Mouse (Mus musculus) limb, embryonic 12.5 days (tissue): ENCODE measurements at regions not wholly inside any gene's neighbourhood (a gene's known extent, or its start where the extent isn't known, plus 50 kb on each side); places are given as distances from the start of the nearest gene placed in this dataset.

Experiments used
- ATAC-seq: fragments of 200-750 bp; cut with Nextera tagmentation; 2 replicates; pipeline ENCODE4 v1.8.0; 2017; ENCODE audit warnings: low read depth, moderate TSS enrichment; ENCODE audit not compliant: insufficient number of reproducible peaks, insufficient read depth, low FRiP score, low TSS enrichment
- H3K27ac ChIP-seq: fragments of 300-500 bp; sonication (generic); 2 replicates; pipeline ENCODE4 v1.5.1; 2016; ENCODE audit warnings: mild to moderate bottlenecking, moderate library complexity
- H3K27me3 ChIP-seq: fragments of 300-500 bp; sonication (generic); 2 replicates; pipeline ENCODE4 v1.6.1; 2016; ENCODE audit warnings: mild to moderate bottlenecking, moderate library complexity
- H3K36me3 ChIP-seq: fragments of 300-500 bp; sonication (generic); 2 replicates; pipeline ENCODE4 v1.6.1; 2016; ENCODE audit warnings: mild to moderate bottlenecking, moderate library complexity
- H3K4me1 ChIP-seq: fragments of 300-500 bp; sonication (generic); replicated peaks from 2 replicates; pipeline ENCODE4 v1.6.1; 2016
- H3K4me2 ChIP-seq: fragments of 300-500 bp; sonication (generic); 2 replicates; pipeline ENCODE4 v1.6.1; 2016; ENCODE audit warnings: mild to moderate bottlenecking, moderate library complexity
- H3K4me3 ChIP-seq: fragments of 300-500 bp; sonication (generic); replicated peaks from 2 replicates; pipeline ENCODE4 v1.5.1; 2016; ENCODE audit warnings: mild to moderate bottlenecking
- H3K9ac ChIP-seq: fragments of 300-500 bp; sonication (generic); replicated peaks from 2 replicates; pipeline ENCODE4 v1.6.1; 2016; ENCODE audit warnings: mild to moderate bottlenecking, moderate library complexity
- H3K9me3 ChIP-seq: fragments of 300-500 bp; sonication (generic); 2 replicates; pipeline ENCODE4 v1.6.1; 2016; ENCODE audit warnings: mild to moderate bottlenecking, moderate library complexity
- WGBS: fragments of 180-500 bp; shearing (Covaris S2); methylation state at CpG from one replicate; pipeline ENCODE4 v1.1.7; 2016; 5-methylcytosine and 5-hydroxymethylcytosine counted together

DNA sequence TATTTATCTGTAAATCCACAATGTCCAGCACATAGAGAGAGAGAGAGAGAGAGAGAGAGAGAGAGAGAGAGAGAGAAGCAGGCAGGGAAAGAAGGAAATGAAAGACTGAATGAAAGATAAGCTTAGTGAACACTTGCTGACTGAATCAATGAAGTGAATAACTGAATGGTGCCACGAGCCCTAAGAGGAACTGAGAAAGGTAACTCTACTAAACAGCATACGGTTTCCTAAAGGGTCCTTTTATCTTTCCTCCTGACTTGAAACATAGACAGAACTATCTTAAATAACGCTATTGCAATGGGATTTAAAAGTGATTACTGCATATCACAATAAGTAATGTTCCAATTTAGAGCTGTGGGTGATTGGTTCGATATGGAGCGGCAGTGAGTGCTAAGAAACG is 121.0 kb downstream of the Rbm26 start:
- Histone ChIP-seq H3K9me3 (0 out of 2 replicates have a peak, but pooled peaks cover 5% of the 10 kb centered on the region), H3K9ac (no peak overlapping the region), H3K4me3 (no peak overlapping the region), H3K27me3 (no peaks in the 10 kb centered on the region), H3K4me2 (no peak overlapping the region), H3K27ac (no peak overlapping the region), H3K36me3 (no peaks in the 10 kb centered on the region), H3K4me1 (no peaks in the 10 kb centered on the region)
- ATAC-seq: no peak
- WGBS: 83% methylated on average over 6 of the region's 6 CpGs

DNA sequence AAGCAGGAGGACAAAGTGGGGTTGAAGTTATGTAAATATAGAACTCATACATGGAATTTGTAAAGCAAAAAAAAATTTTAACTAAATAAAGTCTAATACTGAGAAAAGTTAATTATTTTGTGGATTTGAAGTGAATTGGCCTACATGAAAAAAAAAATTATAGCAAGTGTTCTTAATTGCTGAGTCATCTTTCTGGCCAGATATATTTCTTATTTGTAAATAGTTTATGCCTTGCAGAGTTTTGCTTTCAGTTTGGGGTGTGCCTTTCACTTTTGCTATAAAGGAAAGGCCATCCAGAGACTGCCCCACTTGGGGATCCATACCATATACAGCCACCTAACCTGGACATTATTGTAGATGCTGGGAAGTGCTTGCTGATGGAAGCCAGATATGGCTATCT is 138.3 kb downstream of the Rbm26 start:
- H3K9ac ChIP-seq: no peak overlapping the region
- H3K4me3 ChIP-seq: no peak overlapping the region
- no peak overlapping the region for H3K4me2 ChIP-seq
- H3K27ac ChIP-seq: no peak overlapping the region
- H3K27me3 ChIP-seq: no peaks in the 10 kb centered on the region
- no peaks in the 10 kb centered on the region for H3K36me3 ChIP-seq
- no peaks in the 10 kb centered on the region for H3K9me3 ChIP-seq
- no peaks in the 10 kb centered on the region for H3K4me1 ChIP-seq
- ATAC-seq: no peak

DNA sequence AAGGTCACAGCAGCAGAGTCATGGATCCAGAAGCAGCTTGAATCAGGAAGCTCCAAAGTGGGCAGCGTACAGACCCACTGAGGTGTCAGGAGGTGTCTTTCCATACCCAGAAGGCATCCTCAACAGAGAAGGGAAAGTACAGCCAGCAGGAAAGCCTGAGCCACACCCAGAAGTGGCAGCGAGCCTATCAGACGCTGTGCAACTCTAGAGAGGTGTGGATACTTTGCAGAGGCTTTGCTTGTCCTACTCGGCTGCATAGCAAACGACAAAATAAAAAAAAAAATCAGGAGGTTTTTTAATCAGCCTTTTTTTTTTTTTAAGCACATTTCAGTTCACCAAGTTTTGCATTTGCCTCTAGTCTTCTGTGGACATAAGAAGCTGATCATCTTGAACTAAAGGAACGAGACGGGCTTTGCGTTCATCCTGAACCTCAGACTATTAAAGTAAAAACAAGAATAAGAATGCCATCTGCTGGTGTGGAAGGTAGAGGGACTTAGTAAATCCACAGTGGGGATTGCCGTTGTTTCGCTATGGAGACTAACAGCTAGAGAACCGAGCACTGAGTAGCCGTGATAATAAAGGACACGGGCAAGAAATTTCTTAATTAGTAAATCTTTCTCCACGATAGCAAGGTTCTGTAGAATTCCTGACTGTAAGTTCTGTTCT is 142.3 kb downstream of the Rbm26 start:
- Histone ChIP-seq H3K4me3 (no peak overlapping the region), H3K27ac (no peak overlapping the region), H3K9me3 (no peaks in the 10 kb centered on the region), H3K4me1 (no peaks in the 10 kb centered on the region), H3K9ac (no peak overlapping the region), H3K4me2 (peak overlapping the region; percentile 39), H3K27me3 (no peaks in the 10 kb centered on the region), H3K36me3 (no peaks in the 10 kb centered on the region)
- 37% methylated on average over 14 of the region's 14 CpGs for WGBS
- ATAC-seq: no peak

DNA sequence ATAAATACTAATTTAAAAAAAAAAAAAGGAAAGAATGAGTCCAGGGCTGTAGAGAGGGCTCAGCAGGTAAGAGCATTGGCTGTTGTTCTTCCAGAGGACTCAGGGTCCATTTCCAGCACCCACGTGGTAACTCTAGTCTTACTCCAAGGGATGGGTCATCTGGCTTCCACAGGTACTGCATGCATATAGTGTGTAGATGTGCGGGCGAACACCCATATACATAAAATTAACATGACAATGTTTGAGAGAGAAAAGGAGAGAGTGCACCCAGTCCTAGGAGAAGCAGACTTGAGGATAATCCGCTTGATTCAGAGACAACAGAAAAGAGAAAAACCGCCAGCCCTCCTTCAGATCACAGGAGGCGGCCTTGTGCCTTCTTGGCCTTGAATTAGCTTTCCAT is 157.2 kb downstream of the Rbm26 start:
- H3K27ac ChIP-seq: no peak overlapping the region
- no peaks in the 10 kb centered on the region for H3K9me3 ChIP-seq
- H3K36me3 ChIP-seq: no peaks in the 10 kb centered on the region
- no peak for ATAC-seq
- no peaks in the 10 kb centered on the region for H3K27me3 ChIP-seq
- 75% methylated on average over 6 of the region's 6 CpGs for WGBS
- no peak overlapping the region for H3K4me2 ChIP-seq
- H3K4me3 ChIP-seq: no peak overlapping the region
- no peak overlapping the region for H3K9ac ChIP-seq
- H3K4me1 ChIP-seq: no peaks in the 10 kb centered on the region

DNA sequence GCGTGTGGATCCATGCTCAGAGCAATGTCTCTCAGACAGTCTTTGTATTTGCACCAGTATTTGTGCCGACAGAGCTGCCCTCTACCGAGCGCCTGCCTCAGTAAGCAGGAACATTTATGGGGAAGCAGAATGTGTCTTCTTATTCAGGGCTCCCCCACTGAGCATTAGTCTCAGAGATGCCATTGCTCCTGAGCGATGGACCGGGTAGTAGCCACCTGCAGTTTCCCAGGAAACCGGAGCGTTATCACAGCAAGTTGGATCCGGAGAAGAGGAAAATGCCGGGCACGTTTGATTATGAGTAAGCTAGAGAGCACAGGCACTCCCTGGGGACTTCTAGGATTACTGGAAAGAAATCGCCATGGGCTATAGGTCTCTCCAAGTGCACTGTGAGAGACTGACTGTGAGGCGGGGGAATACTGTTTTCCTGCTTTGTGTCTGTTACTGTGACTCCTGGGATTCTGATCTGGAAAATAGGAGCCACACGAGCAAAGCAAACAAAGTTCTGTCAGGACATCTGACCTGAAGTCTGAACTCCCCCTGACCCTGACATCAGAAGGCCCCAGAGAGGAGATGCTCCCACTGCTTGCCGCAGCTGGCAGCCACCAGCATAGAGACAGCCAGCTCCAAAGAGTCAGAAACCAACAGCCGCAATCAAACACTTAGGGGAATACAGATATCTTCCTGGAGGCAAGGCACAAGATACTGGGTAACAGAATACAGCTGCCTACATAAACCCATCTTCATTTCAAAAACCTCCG is 160.9 kb downstream of the Rbm26 start:
- Histone ChIP-seq H3K4me3 (no peak overlapping the region), H3K9me3 (no peaks in the 10 kb centered on the region), H3K27me3 (no peaks in the 10 kb centered on the region), H3K9ac (no peak overlapping the region), H3K4me2 (no peak overlapping the region), H3K4me1 (no peaks in the 10 kb centered on the region), H3K27ac (no peak overlapping the region), H3K36me3 (no peaks in the 10 kb centered on the region)
- 69% methylated on average over 17 of the region's 17 CpGs for WGBS
- ATAC-seq: no peak

DNA sequence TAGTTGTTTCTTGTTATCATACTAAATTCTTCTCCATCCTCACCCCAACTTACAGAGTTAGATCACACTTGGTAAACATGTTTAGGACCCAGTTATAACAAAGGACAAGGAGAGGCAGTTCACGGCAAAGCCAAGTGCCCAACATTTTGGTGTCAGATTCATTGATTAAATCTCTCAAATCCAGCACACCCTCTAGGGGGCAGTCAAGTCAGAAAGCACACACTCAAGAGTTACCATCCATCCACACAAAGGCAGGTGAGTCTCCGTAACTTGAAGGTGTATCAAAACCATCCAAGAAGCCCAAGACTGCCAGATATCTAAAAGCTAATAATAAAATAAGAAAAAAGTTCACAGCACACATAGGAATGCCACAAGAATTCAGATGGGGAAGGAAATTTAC is 161.8 kb downstream of the Rbm26 start:
- no peak overlapping the region for H3K27ac ChIP-seq
- H3K9me3 ChIP-seq: no peaks in the 10 kb centered on the region
- no peak overlapping the region for H3K4me3 ChIP-seq
- no peak overlapping the region for H3K9ac ChIP-seq
- H3K36me3 ChIP-seq: no peaks in the 10 kb centered on the region
- no peaks in the 10 kb centered on the region for H3K4me1 ChIP-seq
- WGBS: 87% methylated on average over 2 of the region's 2 CpGs
- H3K4me2 ChIP-seq: no peak overlapping the region
- H3K27me3 ChIP-seq: no peaks in the 10 kb centered on the region
- ATAC-seq: no peak

DNA sequence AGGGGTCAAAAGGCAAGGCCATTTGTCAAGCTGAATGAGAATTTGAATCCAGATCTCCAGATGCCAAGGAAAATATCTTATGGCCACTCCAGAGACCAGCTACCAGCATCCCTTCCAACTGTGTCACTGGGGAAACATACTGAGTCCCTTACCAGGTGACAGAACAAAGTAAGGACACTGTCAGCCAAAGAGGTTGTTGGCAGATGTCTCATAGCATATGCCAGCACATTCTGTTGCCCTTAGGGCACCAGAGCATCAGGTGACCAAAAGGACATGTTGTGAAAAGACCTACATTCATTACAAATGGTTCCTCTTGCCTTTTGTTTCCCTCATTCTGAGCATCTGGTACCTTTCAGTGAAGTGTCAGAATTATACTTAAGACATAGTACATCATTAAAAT is 166.4 kb downstream of the Rbm26 start:
- H3K9me3 ChIP-seq: no peaks in the 10 kb centered on the region
- no peak for ATAC-seq
- H3K36me3 ChIP-seq: no peaks in the 10 kb centered on the region
- H3K4me1 ChIP-seq: no peaks in the 10 kb centered on the region
- no peak overlapping the region for H3K4me2 ChIP-seq
- no peak overlapping the region for H3K9ac ChIP-seq
- no peaks in the 10 kb centered on the region for H3K27me3 ChIP-seq
- no peak overlapping the region for H3K4me3 ChIP-seq
- H3K27ac ChIP-seq: no peak overlapping the region

DNA sequence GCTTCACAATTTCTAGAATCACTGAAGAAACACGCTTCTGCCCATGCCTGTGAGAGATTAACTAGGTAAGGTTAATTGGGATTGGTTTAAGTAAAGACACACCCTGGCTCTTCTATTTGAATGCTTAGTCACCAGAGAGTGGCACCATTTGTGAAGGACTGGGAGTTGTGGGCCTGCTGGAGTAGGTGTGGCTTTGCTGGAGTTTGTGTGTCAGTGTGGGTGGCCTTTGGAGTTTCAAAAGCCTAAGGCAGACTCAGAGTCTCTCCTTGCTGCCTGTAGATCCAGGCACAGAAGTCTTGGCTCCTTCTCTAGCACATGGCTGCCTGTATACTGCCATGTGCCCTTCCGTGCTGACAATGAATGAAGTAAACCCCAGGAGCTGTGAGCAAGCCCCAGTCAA is 168.8 kb downstream of the Rbm26 start:
- Histone ChIP-seq H3K4me1 (no peaks in the 10 kb centered on the region), H3K27me3 (no peaks in the 10 kb centered on the region), H3K4me2 (no peak overlapping the region), H3K27ac (no peak overlapping the region), H3K36me3 (no peaks in the 10 kb centered on the region), H3K9me3 (no peaks in the 10 kb centered on the region), H3K9ac (no peak overlapping the region), H3K4me3 (no peak overlapping the region)
- 74% methylated on average over 2 of the region's 2 CpGs for WGBS
- ATAC-seq: no peak

DNA sequence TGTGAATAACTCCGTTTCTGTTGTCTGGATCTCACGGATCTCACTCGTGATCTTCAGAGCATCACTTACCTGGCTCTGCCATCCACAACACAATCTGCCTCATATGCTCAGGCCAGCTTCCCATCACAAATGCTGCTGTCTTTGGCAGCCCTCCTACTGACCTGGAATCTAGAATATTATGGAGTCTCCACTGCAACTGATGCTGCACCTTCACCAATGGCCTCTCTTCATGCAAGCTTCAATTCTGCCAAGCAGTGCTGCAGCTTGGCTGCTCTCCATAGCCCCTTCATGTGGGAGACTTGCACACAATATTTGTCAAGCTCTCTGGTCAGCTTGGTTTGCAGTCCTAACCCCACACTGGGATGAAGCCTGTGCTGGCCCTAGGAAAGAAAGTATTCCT is 183.1 kb downstream of the Rbm26 start:
- Histone ChIP-seq H3K4me1 (no peaks in the 10 kb centered on the region), H3K9me3 (no peaks in the 10 kb centered on the region), H3K27me3 (no peaks in the 10 kb centered on the region), H3K36me3 (no peaks in the 10 kb centered on the region), H3K4me2 (no peak overlapping the region), H3K9ac (no peak overlapping the region), H3K4me3 (no peak overlapping the region), H3K27ac (no peak overlapping the region)
- 89% methylated on average over 3 of the region's 3 CpGs for WGBS
- ATAC-seq: no peak

DNA sequence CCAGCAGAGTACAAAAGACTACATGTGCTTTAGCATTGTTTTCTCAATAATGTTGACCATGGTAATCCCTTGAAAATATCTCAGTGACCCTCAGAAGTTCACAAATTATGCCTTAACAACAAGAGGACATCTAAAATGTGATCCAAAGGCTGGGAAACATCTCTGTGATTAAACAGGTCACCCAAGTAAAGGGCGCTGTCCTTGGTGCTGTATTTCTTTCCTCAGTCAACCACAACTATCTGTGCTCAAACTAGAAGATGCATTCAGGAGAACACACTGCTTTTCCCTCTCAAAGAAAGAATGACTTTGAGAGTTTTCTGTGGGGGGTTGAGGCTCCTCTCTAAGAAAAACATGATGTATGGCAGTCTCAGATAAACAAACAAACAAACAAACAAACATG is 211.1 kb downstream of the Rbm26 start:
- ATAC-seq: no peak

DNA sequence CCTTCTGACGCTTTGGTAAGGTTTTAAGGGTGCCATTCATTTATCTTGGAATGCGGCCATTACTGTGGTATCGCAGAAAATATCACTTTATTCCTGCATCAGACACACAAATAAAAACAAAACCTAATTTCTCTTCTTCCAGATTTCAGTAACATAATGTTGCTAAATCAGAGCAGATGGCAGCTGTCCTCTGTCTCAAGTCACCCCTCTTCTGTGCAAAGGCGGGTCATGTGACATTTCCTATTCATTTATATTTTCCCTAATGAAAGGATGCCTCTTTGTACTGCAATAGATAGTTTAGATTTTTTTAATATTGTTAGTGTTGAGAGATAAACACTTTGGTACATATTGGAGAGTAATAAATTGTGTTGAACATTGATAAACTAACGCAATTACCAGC is 233.7 kb downstream of the Rbm26 start:
- H3K4me1 ChIP-seq: no peaks in the 10 kb centered on the region
- 92% methylated on average over 5 of the region's 5 CpGs for WGBS
- no peak overlapping the region for H3K27ac ChIP-seq
- H3K9me3 ChIP-seq: no peaks in the 10 kb centered on the region
- H3K36me3 ChIP-seq: no peaks in the 10 kb centered on the region
- no peak overlapping the region for H3K4me2 ChIP-seq
- H3K4me3 ChIP-seq: no peak overlapping the region
- no peak overlapping the region for H3K9ac ChIP-seq
- H3K27me3 ChIP-seq: no peaks in the 10 kb centered on the region
- ATAC-seq: no peak

More for the DNA sequence above, 211.1 kb downstream of the Rbm26 start:
- H3K27me3 ChIP-seq: no peaks in the 10 kb centered on the region
- H3K36me3 ChIP-seq: no peaks in the 10 kb centered on the region
- H3K9ac ChIP-seq: no peak overlapping the region
- WGBS: 40% methylated on average over 1 of the region's 1 CpGs
- H3K27ac ChIP-seq: no peak overlapping the region
- H3K4me3 ChIP-seq: no peak overlapping the region
- H3K9me3 ChIP-seq: no peaks in the 10 kb centered on the region
- H3K4me1 ChIP-seq: no peaks in the 10 kb centered on the region
- no peak overlapping the region for H3K4me2 ChIP-seq

DNA sequence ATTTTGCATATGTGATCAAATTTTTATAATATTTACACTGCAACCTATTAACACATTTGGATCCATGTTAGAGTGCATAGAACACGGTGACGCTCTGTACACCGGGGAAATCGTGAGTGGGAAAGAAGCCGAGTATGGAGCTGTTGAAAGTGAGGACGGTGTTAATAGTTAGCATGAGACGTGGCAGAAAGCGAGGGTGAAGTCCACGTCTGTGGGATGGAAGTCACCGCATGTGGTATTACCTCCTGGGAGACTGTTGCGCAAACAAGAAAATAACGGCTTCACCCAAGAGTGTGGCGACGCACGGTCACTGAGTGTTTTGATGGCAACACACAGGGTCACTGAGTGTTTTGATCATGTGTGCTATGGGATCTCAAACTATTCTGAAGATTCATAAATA is 237.2 kb downstream of the Rbm26 start:
- 84% methylated on average over 15 of the region's 15 CpGs for WGBS
- no peaks in the 10 kb centered on the region for H3K4me1 ChIP-seq
- no peak for ATAC-seq
- no peaks in the 10 kb centered on the region for H3K9me3 ChIP-seq
- H3K9ac ChIP-seq: no peak overlapping the region
- no peaks in the 10 kb centered on the region for H3K27me3 ChIP-seq
- no peaks in the 10 kb centered on the region for H3K36me3 ChIP-seq
- no peak overlapping the region for H3K4me2 ChIP-seq
- no peak overlapping the region for H3K4me3 ChIP-seq
- H3K27ac ChIP-seq: no peak overlapping the region
